Mouse (Mus musculus) induced T-regulatory cell, adult 2 months (primary cell): ENCODE measurements at regions not wholly inside any gene's neighbourhood (a gene's known extent, or its start where the extent isn't known, plus 50 kb on each side); places are given as distances from the start of the nearest gene placed in this dataset.

Experiments used
- DNase-seq: peaks from one replicate; pipeline ENCODE4 v3.0.0-alpha.2; 2012; ENCODE audit warnings: low read depth

GRCm38 (mm10) chr10:38147421-38147820 lies 674.2 kb downstream of the Rfpl4b start:
- DNase-seq: no peak

GRCm38 (mm10) chr10:38139196-38139595 lies 682.4 kb downstream of the Rfpl4b start:
- DNase-seq: no peak

- no peak for DNase-seq
Observed at GRCm38 (mm10) chr10:38121911-38122573, 699.5 kb downstream of the Rfpl4b start.

- no peak for DNase-seq
Observed at GRCm38 (mm10) chr10:38118601-38119000, 703.0 kb downstream of the Rfpl4b start.

GRCm38 (mm10) chr10:38116516-38116915 lies 705.1 kb downstream of the Rfpl4b start:
- DNase-seq: no peak

- no peak for DNase-seq
Observed at GRCm38 (mm10) chr10:38114194-38114593, 707.4 kb downstream of the Rfpl4b start.

- DNase-seq: no peak
Observed at GRCm38 (mm10) chr10:38108591-38108990, 713.0 kb downstream of the Rfpl4b start.

GRCm38 (mm10) chr10:38103570-38103969 lies 718.0 kb downstream of the Rfpl4b start:
- no peak for DNase-seq

- DNase-seq: no peak
Observed at GRCm38 (mm10) chr10:38078521-38078920, 743.1 kb downstream of the Rfpl4b start.

GRCm38 (mm10) chr10:38072394-38072793 lies 749.2 kb downstream of the Rfpl4b start:
- DNase-seq: no peak

GRCm38 (mm10) chr10:38059050-38059449 lies 762.5 kb downstream of the Rfpl4b start:
- no peak for DNase-seq

- no peak for DNase-seq
Observed at GRCm38 (mm10) chr10:38010452-38010851, 811.1 kb downstream of the Rfpl4b start.

- no peak for DNase-seq
Observed at GRCm38 (mm10) chr10:37995691-37996445, 825.7 kb downstream of the Rfpl4b start.

GRCm38 (mm10) chr10:37988297-37989263 lies 833.0 kb downstream of the Rfpl4b start:
- no peak for DNase-seq

GRCm38 (mm10) chr10:37978899-37979539 lies 840.3 kb upstream of the Marcks start:
- no peak for DNase-seq

GRCm38 (mm10) chr10:37960051-37960450 lies 821.3 kb upstream of the Marcks start:
- DNase-seq: no peak

- DNase-seq: no peak
Observed at GRCm38 (mm10) chr10:37914780-37915179, 776.1 kb upstream of the Marcks start.

GRCm38 (mm10) chr10:37911669-37912068 lies 772.9 kb upstream of the Marcks start:
- no peak for DNase-seq

GRCm38 (mm10) chr10:37908276-37908675 lies 769.6 kb upstream of the Marcks start:
- DNase-seq: no peak

GRCm38 (mm10) chr10:37907731-37908130 lies 769.0 kb upstream of the Marcks start:
- DNase-seq: no peak

GRCm38 (mm10) chr10:37887961-37888360 lies 749.2 kb upstream of the Marcks start:
- no peak for DNase-seq

GRCm38 (mm10) chr10:37880841-37881240 lies 742.1 kb upstream of the Marcks start:
- DNase-seq: no peak
